Mouse (Mus musculus): ENCODE measurements around the gene Coro2b.

DNA sequence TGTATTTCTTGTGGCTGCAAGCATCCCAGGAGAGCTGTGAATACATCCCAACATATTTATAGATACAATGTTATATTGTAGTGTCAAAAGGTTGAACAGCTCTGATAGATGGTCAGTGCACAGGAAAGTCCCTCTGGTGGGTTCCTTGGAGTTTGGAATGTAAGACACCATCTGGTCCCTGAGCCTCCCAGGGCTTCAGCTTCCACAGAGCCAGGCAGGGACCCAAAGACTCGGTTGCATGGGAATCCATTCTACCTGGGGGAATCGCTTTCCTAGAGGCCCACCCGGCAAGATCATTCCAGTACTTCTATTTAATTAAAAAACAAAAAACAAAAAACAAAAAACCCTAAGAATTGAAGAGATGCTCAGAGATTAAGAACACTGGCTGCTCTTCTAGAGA, 78.4 kb downstream of the Coro2b start:
- TF ChIP-seq POLR2A (IDR thresholded peaks at IDR 0.05; ENCODE audit: low read depth, low read length) (no peak), CTCF (IDR thresholded peaks at IDR 0.05; ENCODE audit: borderline replicate concordance, insufficient read depth, low read length) (no peak)

All from embryonic fibroblast, embryonic 13.5 days (primary cell).